8 mouse cellular contexts compared by ENCODE assay signal in the genomic region with DNA sequence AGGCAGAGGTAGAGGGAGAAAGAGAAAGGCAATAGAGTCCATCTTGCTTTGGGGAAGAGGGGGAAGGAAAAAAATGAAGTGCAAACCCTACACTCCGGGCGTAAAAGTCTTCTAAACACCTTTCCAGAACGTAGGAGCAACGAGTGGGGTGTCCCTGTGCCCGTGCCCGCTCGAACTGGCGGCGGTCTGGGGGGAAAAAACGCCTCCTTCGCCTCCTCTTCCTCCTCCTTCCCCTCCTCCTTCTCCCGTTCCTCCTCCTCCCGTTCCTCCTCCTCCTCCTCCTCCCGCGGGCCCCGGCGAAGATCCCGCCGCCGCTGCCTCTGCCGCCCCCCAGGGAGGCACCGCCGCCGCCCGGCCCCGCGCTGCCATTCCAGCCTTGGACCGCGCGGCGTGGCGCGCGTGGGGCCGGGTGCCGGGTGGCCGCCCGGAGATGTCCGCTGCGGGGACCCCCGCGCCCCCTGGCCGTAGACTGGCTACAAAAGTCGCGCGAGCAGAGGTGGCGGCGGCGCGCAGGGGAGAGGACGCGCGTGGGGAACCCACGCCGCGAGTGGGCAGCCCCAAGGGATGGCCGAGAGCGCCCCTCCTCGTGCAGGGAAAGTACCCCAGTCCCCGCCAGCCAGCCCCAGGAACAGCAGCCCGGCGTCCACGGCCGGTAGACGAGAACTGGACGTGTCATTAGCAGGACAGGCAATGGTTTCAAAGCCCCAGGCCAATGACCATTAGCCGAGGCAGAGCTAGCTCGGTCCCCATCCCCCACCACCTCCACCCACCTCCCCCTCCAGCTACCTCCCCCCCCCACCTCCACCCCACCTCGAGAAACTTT. TPM values are rescaled to one million over a fixed set of nuclear protein-coding genes. Genes with fewer than 3 reads are reported as not detected.
DNase-seq lines count a peak whose midpoint lies in the region; ATAC-seq lines count a peak whose summit lies in the region.

No protein-coding gene starts in this region.

- H3K27ac ChIP-seq in hindbrain, embryonic 13.5 days = peak overlapping the region; percentile 55

- peak overlapping the region; percentile 91 for H3K9ac ChIP-seq in hindbrain, embryonic 13.5 days

- H3K4me1 ChIP-seq in hindbrain, embryonic 13.5 days (replicated peaks) = peaks cover 7% of the 10 kb centered on the region

- ATAC-seq in hindbrain, embryonic 13.5 days (ENCODE audit: low FRiP score) = no peak
- peak; percentile 20 for ATAC-seq in megakaryocyte progenitor cell, adult 5-6 weeks (replicated peaks; ENCODE audit: poor library complexity)

- H3K9me3 ChIP-seq in hindbrain, embryonic 13.5 days = no peaks in the 10 kb centered on the region

- no peaks in the 10 kb centered on the region for H3K27me3 ChIP-seq in hindbrain, embryonic 13.5 days

- intact Hi-C loops in left cerebral cortex, postnatal 10 days (cut with DNase I) = loop anchor here (2.0 to 10.0 kb wide), 3 partner anchors 99 to 305 kb away; no protein-coding TSS in a partner anchor

- H3K36me3 ChIP-seq in hindbrain, embryonic 13.5 days = no peaks in the 10 kb centered on the region

- DNase-seq in T-cell, adult 2 months (ENCODE audit: low spot score) = peak; percentile 12
- DNase-seq in cerebellum, adult 11-12 months = peak; percentile 54
- DNase-seq in forelimb bud, embryonic 11.5 days (ENCODE audit: low read depth, low spot score) = peak; percentile 38
- DNase-seq in left cerebral cortex, postnatal 10 days (ENCODE audit: extremely low spot score in 1 of 2, low spot score in 2 of 2) = peak; percentile 1 to 60
- peak; percentile 40 to 44 for DNase-seq in right cerebral cortex, postnatal 10 days (ENCODE audit: low spot score in 2 of 2)
- peak; percentile 81 for DNase-seq in yolk sac, embryonic 10.5 days (ENCODE audit: low spot score)

- H3K4me2 ChIP-seq in hindbrain, embryonic 13.5 days = peak overlapping the region; percentile 99

- peak overlapping the region; percentile 91 for H3K4me3 ChIP-seq in hindbrain, embryonic 13.5 days

- WGBS in hindbrain, embryonic 13.5 days = 0% methylated on average over 58 of the region's 69 CpGs

RNA-seq across cellular contexts. Expression of gene Bbx, which starts 2.3 kb away (rescaled TPM):
- polyA plus RNA-seq in hindbrain, embryonic 13.5 days (2015; fragmentation: Nextera tagmentation; extraction: Ambion mirVana) = 24.7 and 29.9 TPM in 2 replicates
- 1 to 10 TPM; 8.8 to 9.3 TPM for total RNA-seq in left cerebral cortex, postnatal 10 days (2021)
- total RNA-seq in megakaryocyte progenitor cell, adult 5-6 weeks (2015) = 22.9 and 27.6 TPM in 2 replicates
- 20.9 and 33.1 TPM in 2 replicates for total RNA-seq in megakaryocyte progenitor cell, adult 5-6 weeks (2017)

Comparison
In these comparisons a context has a peak if more than half of its experiments do, and no peak if none do; other contexts are left out.
1. DNase-seq: peak in every context shown above with its lines; median percentile 81 in yolk sac, embryonic 10.5 days; 54 in cerebellum, adult 11-12 months; 42 in right cerebral cortex, postnatal 10 days; 38 in forelimb bud, embryonic 11.5 days; 30 in left cerebral cortex, postnatal 10 days; 12 in T-cell, adult 2 months.